Mouse (Mus musculus): ENCODE data around the gene Gpm6b.

Gpm6b gene

GRCm38 (mm10) chrX:166356276-166356675, 117.6 kb downstream of the Gpm6b start:
- in situ Hi-C loops (cut with MseI, MboI): loop anchor here in 1 of 2 experiments (10.0 kb wide), 1 partner anchor 191 kb away; no protein-coding TSS in a partner anchor

- in situ Hi-C loops (cut with MseI, MboI): loop anchor here in 1 of 2 experiments (10.0 kb wide), 1 partner anchor 194 kb away; no protein-coding TSS in a partner anchor
Observed at GRCm38 (mm10) chrX:166358955-166359354, 120.2 kb downstream of the Gpm6b start.

- in situ Hi-C loops (cut with MseI, MboI): loop anchor here in 1 of 2 experiments (10.0 kb wide), 1 partner anchor 195 kb away; no protein-coding TSS in a partner anchor
Observed at GRCm38 (mm10) chrX:166359927-166360440, 121.3 kb downstream of the Gpm6b start.

- in situ Hi-C loops (cut with MseI, MboI): no loop called here
Observed at GRCm38 (mm10) chrX:166360455-166360854, 121.7 kb downstream of the Gpm6b start.

- in situ Hi-C loops (cut with MseI, MboI): no loop called here
Observed at GRCm38 (mm10) chrX:166365458-166366213, 126.9 kb downstream of the Gpm6b start.

- in situ Hi-C loops (cut with MseI, MboI): no loop called here
Observed at GRCm38 (mm10) chrX:166376681-166377328, 138.1 kb downstream of the Gpm6b start.

- in situ Hi-C loops (cut with MseI, MboI): no loop called here
Observed at GRCm38 (mm10) chrX:166378652-166379051, 139.9 kb downstream of the Gpm6b start.

GRCm38 (mm10) chrX:166383606-166384005, 144.9 kb downstream of the Gpm6b start:
- in situ Hi-C loops (cut with MseI, MboI): no loop called here

- in situ Hi-C loops (cut with MseI, MboI): no loop called here
Observed at GRCm38 (mm10) chrX:166384935-166385334, 146.2 kb downstream of the Gpm6b start.

GRCm38 (mm10) chrX:166386656-166387055, 147.9 kb downstream of the Gpm6b start:
- in situ Hi-C loops (cut with MseI, MboI): no loop called here

GRCm38 (mm10) chrX:166393753-166394152, 155.0 kb downstream of the Gpm6b start:
- in situ Hi-C loops (cut with MseI, MboI): no loop called here

GRCm38 (mm10) chrX:166407865-166408264, 169.2 kb downstream of the Gpm6b start:
- in situ Hi-C loops (cut with MseI, MboI): no loop called here

GRCm38 (mm10) chrX:166416196-166416595, 177.5 kb downstream of the Gpm6b start:
- in situ Hi-C loops (cut with MseI, MboI): no loop called here

- in situ Hi-C loops (cut with MseI, MboI): no loop called here
Observed at GRCm38 (mm10) chrX:166434812-166435211, 196.1 kb downstream of the Gpm6b start.

Measured in mouse trophoblast stem cell (cell line).